Mouse (Mus musculus) B cell, adult 2 months (primary cell): ENCODE data around the gene Mettl7a2.
"Not testable (repeated sequence)": the region's sequence is repeated elsewhere in the genome, so short reads cannot be mapped to it uniquely, and the experiment has no call there.

Source experiments
- DNase-seq, 2 experiments: peaks; one replicate each; pipeline ENCODE4 v3.0.0; 2022

Mettl7a2 gene

DNA sequence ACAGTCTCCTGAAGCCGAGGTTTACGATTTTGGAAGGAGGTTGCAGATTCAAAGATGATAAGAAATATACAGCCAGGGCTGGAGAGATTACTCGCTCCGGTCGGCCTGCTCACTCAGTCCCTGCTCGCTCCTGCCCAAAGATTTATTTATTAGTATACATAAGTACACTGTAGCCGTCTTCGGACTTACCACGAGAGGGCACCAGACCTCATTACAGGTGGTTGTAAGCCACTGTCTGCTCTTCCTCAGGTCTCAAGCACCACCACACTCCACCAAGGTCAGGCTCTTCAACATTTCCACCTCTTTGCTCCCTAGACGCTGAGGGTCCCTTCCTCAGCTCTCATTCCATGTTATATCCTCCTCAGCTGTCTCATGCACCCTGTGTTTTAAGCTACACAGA is 15.2 kb upstream of the Mettl7a2 start:
- DNase-seq: peak; percentile 70 to 73

DNA sequence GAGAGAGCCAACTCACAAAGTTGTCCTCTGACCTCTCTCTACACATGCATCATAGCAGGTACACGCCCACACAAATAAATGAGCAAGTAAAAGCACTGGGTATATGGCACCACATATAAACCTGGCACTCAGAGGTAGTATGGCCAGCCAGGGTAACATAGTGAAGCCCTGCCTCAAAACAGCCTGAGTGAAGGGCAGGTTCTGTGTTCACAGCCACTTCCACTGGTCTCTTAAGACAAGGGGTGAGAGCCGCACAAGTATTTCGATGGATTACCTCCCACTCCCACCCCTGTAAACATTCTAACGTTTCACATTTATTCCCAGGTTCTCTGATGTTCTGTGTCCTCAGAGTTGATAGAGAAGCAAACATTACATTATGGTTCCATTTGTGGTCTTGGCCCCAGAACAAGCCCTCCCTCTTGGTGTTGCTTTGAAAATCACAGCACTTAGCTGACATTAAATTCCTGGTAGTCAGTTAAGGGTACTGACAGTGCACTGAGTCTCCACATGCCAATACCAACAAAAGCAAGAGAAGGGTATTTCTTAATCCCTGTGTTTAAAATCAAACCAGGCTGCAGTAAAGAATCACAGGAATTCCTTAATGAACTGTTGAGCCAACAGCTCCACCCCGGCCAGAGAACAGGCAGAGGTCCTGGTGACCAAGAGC is 11.6 kb upstream of the Mettl7a2 start:
- DNase-seq: not testable (repeated sequence)

DNA sequence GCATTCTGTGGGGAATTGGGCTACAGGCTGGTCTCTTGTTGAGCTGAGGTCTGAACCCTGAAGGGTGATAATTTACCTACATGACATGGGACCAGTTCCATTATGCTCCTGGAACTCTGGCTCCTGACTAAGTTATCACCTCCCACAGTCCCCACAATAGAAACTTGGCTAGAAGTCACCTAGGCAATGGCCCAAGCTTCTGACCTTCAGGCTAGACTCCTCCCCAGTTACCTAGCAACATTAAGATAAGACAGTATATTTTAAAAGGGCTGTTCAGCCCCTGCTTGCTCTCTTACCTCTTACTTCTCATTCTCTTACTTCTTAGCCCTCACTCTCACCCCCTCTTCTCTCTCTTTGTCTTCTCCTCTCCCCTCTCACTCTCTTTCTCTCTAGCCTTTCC is 7.5 kb upstream of the Mettl7a2 start:
- no peak for DNase-seq

DNA sequence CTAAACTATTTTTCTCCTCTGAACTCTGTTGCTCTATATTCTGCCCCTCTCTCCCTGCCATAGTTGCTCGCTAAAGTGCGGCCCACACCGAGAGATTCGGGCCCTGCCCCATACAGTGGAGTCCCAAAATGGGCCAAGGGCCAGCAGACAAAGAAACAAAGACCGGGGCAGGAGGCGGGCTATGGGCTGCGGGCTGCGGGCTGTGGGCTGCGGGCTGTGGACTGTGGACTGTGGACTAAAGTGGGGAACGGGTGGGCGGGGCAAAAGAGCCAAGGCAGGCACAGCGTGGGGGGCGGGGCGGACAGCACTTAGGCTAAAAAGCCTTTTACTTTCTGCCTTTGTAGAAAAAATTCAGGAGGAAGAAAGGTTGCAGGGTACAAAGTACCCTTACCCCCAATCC is 6.2 kb upstream of the Mettl7a2 start:
- DNase-seq: no peak

DNA sequence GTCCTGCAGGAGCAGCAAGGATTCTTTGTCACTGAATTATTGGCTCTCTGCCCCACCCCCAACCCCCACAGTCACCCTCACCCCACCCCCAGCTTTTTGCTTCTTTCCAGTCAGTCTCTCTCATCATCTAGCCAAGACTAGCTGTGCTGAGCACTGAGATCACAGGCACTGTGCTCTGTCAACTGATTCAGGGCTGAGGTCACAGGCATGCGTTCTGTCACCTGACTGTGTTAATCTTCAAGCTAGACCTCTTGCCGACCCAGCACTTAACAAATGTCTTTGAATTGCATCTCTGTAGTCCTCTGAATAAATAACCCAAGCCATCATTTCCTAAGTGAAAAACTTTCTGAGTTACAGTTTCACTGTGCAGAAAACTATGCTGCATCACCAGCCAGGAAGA is 3.5 kb upstream of the Mettl7a2 start:
- DNase-seq: no peak

DNA sequence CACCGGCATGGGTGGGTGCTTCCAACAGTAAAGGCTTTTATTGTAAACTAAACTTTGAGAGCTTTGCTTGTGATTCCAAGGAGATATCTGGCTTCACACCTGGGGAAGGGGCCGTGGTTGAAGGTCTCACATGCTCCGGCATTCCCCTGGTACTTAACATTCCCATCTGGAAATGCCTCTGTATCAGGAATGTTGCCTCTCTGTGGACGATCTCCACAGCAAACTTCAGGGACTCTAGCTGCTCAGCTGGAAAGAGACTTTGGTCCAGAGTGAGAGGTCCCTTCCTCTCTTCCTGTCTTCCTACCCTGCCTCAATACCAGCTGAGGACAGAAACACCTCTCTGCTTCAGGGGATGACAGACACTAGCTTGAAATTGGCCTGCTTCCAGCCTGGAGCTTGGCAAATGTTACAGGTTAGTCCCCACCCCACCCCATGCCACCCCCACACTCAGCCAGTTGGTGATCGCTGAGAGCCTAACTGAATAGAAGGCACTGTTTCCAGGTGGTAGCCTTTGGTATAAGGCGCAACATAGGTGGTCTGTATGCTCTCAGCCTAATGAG is 1.4 kb upstream of the Mettl7a2 start:
- no peak for DNase-seq

DNA sequence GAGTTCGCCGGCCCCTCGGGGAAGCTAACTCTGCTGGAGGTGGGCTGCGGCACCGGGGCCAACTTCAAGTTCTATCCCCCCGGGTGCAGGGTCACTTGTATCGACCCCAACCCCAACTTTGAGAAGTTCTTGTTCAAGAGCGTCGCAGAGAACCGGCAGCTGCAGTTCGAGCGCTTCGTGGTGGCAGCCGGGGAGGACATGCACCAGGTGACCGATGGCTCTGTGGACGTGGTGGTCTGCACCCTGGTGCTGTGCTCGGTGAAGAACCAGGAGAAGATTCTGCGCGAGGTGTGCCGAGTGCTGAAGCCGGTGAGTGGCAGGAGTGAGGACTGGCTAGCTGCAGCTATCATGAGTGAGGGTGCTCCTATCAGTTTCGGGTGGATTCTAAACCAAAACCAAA is 399 bp downstream of the Mettl7a2 start:
- not testable (repeated sequence) for DNase-seq

DNA sequence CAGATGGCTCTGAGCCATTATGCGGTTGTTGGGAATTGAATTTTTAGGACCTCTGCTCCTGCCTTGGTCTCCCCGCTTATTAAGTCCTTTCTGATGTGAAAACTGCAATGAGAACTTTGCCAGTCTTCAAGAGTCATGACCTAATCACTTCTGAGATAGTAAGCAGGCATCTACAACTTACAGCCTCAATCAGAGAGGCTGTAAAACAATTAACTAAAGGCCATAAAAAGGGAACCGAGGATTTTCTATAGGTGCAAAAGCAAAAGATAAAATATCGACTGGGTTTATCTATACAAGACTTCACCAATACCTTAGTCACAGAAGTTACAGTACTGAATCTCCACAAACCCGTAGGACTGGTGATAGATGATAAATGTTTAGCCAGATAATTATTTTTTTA is 2.9 kb downstream of the Mettl7a2 start:
- no peak for DNase-seq

DNA sequence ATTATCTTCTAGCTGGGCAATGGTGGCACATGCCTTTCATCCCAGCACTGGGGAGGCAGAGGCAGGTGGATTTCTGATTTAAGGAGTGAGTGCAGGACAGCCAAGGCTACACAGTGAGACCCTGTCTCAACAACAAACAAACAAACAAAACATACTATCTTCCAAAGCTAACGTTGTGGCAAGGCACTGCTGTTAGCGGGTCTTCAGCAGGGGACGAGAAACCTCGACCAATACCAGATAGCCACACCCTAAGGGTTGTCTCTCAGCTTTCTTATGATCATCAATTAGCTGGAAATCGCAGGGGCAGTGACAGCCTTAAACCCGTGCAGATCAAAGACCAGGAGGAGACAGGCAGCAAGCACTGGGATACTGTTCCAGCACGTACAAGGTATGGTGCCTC is 11.2 kb downstream of the Mettl7a2 start, which contains the start of gene Higd1c:
Gene Higd1c, plus strand, starts transcription at position 301 of the 400 bp plus-strand sequence.
- no peak for DNase-seq

DNA sequence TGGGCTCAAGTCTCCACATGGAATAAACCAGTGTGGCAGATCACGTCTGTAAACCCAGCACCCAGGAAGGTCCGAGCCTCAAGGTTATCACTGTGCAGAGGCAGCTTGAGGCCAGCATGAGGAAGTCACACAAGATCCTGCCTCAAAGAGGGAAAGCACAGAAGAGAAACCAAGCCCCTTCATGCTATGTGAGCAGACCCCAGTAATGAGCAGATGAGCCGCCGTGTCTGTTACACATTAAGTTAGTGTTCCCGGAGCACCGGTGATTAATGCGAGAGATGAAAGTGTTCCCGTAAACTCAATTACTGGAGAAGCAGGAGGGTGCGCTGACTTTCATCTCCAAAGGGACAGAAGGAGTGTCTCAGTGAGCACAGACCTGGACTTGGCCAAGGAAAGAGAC is 13.0 kb downstream of the Mettl7a2 start:
- DNase-seq: not testable (repeated sequence)

DNA sequence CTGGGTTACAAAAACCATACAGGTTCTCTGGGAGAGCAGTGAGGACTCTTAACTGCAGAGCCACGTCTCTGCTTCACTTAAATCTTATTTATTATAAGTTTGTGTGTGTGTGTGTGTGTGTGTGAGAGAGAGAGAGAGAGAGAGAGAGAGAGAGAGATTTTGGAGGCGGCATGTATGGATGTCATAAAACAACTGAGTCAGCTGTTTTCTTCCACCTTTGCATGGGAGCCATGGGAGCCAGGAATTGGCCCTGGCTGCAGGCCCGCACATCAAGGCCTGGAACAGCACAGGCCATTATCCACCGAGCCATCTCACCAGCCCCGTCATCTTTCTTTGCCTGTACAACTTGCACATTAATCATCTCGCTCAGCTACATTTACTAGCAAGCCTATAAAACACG is 14.1 kb downstream of the Mettl7a2 start:
- DNase-seq: no peak

DNA sequence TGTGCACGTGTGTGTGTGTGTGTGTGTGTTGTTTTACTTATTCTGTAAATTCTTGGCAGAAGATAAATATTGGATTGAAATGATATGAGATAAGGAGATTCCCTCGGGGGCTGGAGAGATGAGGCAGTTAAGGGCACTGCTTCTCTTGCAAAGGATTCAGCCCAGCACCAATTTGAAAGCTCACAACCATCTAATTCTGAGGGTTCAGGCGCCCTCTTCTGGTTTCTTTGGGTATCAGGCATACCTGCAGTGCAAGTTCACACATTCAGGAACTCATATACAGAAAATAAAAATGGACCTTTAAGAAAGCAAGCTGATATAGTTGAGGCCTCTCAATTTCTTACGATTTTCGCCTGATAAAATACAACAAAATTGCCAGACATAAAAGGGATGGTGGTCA is 22.1 kb downstream of the Mettl7a2 start:
- peak; percentile 50 to 55 for DNase-seq

DNA sequence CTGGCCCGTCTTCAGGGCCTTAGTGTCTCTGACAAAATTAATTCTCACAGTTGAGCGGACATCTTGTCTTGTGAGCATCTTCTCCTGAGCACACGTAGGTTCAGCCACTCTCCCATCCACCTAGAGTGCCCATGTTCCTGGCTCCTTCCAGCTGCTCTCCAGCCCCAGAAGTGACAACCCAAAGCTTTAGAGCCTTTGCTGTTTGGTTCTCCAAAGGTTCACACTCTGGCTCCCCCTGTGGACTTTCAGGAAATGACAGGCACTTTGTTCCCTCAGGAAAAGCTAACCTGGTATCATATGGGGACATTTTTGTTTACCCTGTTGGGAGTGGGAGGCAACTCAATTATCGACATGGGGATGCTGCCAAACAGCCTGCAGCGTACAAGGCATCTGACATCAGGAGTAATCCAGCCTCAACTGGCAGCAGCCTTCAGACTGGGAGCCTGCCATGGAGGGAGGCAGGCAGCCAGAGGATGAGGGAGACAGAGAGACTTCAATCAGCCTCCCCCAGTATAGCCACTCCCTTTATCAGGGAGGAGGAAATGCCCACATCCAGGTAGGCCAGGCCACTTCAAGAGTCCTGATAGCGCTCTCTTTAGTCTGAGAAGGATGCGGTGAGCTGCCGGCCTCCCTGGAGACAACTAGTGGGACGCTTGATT is 25.0 kb downstream of the Mettl7a2 start:
- not testable (repeated sequence) for DNase-seq

DNA sequence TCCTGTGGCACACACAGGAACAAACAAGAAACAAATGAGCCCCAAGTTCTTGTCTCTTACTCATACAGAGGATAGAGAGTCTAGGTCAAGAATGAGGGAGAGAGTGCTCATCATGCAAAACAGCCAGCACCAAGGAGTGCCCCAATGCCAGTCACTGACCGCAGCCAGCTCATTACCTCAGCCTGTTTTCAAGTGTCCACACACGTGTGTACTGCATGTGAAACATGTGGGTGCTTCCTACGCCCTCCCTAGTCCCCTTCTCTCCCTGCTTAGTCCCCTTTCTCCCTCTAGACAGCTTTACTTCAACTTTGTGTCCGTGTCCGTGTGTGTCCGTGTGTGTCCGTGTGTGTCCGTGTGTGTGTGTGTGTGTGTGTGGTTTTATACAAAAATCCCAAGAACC is 26.7 kb downstream of the Mettl7a2 start:
- DNase-seq: no peak

DNA sequence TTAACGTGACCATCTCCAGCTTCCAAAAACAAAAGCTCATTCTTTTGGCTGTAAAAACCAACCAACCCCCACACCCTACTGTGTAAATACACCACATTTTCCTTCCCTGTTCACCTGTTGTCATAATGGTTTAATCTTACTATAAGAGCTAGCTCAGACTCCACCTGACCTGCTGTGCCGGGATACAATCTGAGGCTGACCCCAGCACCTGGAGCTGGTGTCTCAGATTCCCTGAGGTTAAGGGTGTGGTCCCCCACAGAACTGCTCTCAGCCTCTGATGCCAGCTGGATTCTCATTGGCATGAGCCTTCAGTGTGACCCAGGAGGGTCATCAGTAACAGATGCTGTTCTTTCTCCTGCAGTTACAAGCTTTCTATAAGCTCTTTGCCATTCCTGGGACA is 27.1 kb downstream of the Mettl7a2 start:
- DNase-seq: no peak

DNA sequence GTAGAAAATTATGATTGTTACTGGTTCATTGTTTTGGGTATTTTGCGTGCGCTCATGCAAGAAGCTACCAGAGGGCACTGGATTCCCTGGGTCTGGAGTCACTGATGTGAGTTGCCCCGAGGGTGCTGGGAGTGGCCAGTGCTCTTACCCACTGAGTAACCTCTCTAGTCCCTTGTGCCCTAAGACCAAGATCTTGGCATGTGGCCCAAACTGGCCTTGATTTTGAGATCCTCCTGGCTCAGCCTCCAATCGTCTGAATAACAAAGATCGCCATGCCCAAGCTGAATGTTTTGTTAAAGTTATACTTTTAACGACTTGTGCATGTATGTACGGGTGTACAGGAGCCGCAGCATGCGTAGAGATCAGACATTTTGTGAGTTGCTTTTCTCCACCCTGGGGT is 32.7 kb downstream of the Mettl7a2 start:
- no peak for DNase-seq

DNA sequence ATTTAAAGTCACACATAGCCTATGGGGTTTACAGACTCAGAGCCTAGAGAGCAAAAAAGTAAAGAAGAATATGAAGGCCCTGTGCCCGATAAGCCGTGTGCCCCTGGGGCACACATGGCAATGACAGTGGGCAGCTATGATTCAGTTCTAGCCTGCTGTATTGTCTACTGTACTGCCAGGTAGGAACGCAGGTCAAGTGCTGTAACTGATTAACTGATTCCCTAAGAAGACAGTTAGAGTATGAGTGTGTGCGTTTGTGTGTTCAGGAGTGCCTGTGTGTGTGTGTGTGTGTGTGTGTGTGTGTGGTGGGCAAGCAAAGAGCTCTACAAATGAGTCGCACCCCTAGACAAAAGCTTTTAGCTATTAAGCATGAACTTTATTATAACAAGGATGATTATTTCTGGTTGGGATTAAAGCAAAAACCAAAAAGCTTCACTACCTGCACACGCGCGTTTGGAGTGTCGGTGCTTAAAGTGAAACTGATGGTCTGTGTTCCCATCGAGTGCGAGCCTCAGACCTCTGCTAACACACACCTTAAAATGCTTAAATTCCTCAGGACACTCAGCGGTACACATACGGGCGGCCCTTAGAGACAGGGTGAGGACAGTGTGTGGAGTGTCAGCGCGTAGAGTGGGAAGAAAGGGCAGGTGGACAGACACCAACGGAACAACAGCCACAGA is 34.7 kb downstream of the Mettl7a2 start:
- no peak for DNase-seq

DNA sequence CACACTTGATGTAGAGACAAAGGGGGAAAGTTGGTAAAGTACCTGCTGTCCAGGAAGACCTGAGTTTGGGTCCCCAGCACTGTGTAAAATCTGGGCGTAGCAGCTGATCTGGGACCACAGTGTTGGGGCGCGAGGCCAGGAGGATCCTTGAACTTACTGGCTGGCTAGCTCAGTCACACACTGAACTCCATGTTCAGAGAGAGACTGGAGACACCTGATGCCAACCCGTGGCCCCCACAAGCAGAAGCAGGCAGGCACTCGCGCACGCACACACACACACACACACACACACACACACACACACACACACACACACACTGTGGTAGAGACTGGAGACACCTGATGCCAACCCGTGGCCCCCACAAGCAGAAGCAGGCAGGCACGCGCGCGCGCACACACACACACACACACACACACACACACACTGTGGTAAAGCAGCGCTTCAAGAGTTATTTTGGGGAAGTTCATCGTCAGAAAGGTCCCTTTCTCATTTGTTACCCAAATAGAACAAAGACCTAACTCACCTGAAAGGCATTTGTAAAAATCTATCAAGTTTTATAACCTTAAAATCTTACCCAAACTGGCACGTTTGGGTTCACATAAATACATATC is 35.3 kb downstream of the Mettl7a2 start:
- DNase-seq: peak; percentile 56 to 63

DNA sequence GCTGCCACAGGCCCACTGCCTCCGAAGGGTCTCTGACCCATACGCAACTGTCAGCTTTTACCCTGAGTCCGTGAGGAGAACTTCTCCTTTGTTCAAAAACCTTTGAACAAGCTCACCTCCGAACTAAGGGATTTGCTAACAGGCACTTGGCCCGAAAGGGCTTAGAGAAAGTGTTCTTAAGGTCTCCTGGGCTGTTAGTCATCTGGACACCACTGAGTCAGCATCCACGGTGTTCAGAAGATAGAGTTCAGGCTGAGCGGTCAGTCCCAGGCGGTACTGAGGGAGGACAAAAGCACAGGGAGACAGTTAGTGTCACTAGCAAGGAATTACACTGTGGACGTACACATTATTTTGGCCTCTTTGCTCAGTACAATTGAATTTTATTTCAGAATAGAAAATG is 35.9 kb downstream of the Mettl7a2 start:
- DNase-seq: no peak

DNA sequence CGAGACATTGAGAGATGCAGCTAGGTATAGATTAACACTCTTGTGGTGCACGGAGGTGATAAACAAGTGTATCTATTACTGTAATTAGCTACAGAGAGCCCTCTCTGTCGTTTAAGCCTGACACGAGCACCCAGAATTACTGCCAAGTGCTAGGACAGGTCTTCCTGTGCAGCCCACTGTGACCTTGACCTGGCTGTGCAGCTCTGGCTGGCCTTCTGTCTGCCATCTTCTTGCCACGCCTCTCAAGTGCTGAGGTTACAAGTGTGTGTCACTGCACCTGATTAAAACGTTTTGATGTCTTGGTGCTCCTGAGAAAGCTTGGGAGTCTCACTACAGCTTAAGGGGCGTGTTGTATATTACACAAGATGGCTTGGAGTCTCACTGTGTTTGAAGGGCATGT is 38.1 kb downstream of the Mettl7a2 start:
- no peak for DNase-seq

DNA sequence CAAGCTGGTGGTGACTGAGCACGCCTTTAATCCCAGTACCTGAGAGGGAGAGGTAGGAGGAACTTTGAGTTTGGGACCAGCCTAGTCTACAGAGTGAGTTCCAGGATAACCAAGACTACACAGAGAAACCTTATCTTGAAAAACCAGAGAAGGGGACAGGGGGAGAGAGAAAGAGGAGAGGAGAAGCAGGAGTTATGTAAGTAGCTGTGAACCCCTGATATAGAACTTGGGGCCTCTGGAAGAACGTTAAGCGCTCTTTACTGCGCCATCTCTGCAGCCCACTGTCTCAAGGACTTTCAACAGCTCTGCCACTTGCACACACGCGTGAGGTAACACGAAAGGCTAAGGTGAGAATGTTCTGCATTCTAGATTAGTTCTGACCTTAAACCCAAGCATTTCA is 38.6 kb downstream of the Mettl7a2 start:
- no peak for DNase-seq

DNA sequence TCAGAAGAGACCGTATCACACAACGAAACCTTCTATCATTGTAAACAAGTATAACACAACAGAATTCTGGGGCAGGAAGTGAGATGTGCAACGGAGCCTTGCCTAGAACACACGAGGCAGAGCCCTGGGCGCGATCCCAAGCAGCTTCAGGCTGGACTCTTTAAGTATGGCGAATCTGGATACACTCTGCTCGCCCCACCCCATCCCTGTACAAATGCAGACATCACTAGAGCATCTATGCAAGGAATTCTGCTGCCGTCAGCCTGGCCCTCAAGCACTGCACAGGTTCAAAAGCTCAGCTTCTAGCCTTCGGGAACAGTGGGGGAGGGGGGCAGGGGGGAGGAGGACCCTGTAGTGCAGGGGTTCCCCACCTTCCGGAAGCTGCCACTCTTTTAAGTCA is 40.0 kb downstream of the Mettl7a2 start:
- DNase-seq: no peak

DNA sequence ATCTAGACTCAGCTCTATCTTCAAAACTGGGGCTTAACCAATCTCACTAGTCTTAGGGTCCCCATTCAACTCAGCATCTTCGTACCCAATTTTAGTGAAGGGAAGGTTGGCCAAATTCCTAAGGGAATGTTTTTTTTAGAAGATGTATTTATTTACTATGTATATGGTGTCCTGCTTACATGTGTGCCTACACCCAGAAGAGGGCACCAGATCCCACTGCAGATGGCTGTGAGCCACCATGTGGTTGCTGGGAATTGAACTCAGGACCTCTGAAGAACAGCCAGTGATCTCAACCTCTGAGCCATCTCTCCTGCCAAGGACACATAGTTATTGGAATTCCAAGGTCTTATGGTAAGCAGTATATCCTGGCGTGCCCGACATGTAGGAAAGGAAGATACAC is 42.6 kb downstream of the Mettl7a2 start:
- DNase-seq: no peak
